Mouse (Mus musculus): ENCODE measurements around the gene Fgd3.
A peak's percentile ranks its signal among the peaks of the same experiment; 100 is the strongest.

DNA sequence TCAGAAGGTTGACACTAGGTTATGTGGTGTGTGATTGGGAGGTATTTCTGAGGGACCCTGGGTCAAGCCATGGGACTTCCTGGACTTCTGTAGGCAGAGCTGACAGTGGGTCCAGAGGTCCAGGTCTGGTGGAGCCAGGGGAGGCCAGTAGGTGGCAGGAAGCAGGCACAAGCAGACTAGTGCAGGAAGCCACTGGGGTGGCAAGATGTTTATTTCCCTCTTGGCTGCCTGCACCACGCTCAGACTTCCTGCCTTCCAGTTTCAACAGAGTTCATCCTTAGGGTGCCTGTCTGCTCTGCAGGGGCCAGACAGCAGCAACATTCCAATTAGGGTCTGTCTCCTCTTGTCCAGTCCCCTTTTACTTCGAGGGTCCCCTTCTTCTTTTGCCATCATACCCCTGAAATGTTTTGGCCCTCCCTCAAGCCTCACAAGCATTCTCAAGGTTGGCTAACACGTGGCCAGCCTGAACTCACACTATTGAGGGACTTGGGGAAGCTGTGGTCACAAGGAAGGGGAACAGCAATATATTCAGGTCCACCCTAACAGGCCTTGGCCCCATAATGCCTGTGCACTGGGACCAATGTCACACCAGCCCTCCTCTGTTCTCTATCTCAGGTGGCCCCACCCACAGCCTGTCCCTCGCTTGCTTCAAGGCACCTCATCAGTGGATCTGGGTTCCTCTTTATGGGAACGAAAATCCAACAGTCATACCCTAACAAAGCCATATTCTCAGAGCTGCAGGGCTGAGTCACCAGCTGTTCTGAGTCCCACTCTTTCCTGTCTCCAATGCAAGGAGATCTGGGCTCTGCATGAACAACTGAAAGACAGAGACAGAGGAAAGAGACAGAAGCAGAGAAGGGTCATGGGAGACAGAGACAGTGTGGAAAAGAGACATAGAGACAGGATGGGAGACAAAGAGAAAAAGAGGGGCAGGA is 48.0 kb downstream of the Fgd3 start:
- peak in 1 of 2 experiments; percentile 22; a peak in 2 of 4 replicates for TF ChIP-seq CTCF (conservative IDR thresholded peaks at IDR 0.05 in 1 of 2, IDR thresholded peaks at IDR 0.05 in 1 of 2; ENCODE audit: low read depth in 2 of 2, low read length in 2 of 2)
- TF ChIP-seq TBP (conservative IDR thresholded peaks at IDR 0.05; ENCODE audit: low read depth, low read length): no peak
- TF ChIP-seq GABPA (IDR thresholded peaks at IDR 0.05; ENCODE audit: insufficient replicate concordance, low read depth, low read length): no peak
